Mouse (Mus musculus) E14TG2a.4 (cell line): ENCODE data around the gene Ubac2.

Experiments
- H3K27me3 ChIP-seq: 2 replicates; pipeline ENCODE4 v1.6.1; 2014; ENCODE audit warnings: low read length, control low read depth; ENCODE audit not compliant: insufficient read depth
- H3K36me3 ChIP-seq: 2 replicates; pipeline ENCODE4 v1.6.1; 2014; ENCODE audit warnings: low read length, control low read depth; ENCODE audit not compliant: insufficient read depth
- H3K4me1 ChIP-seq: replicated peaks from 2 replicates; pipeline ENCODE4 v1.6.1; 2014; ENCODE audit warnings: low read depth, low read length, control low read depth
- H3K4me3 ChIP-seq: replicated peaks from 2 replicates; pipeline ENCODE4 v1.5.1; 2014; ENCODE audit warnings: mild to moderate bottlenecking, low read length
- H3K9me3 ChIP-seq: 2 replicates; pipeline ENCODE4 v1.6.1; 2014; ENCODE audit warnings: low read length, control low read depth
- CTCF ChIP-seq: conservative IDR thresholded peaks from 2 replicates; pipeline ENCODE4 v1.5.1; 2014; ENCODE audit warnings: low read length
- NANOG ChIP-seq: IDR thresholded peaks from 2 replicates; pipeline ENCODE4 v1.6.1; 2014; ENCODE audit warnings: borderline replicate concordance, low read length, mixed read lengths
- POU5F1 ChIP-seq: IDR thresholded peaks from 2 replicates; pipeline ENCODE4 v1.6.1; 2014; ENCODE audit warnings: low read length, borderline replicate concordance

Ubac2 gene

GRCm38 (mm10) chr14:121909868-121910267 is 31.4 kb downstream of the Ubac2 start:
- no peak overlapping the region for H3K4me3 ChIP-seq
- H3K36me3 ChIP-seq = peaks cover 70% of the 10 kb centered on the region
- no peaks in the 10 kb centered on the region for H3K9me3 ChIP-seq
- 0 out of 2 replicates have a peak, but pooled peaks cover 2% of the 10 kb centered on the region for H3K4me1 ChIP-seq
- TF ChIP-seq CTCF (no peak), NANOG (no peak), POU5F1 (no peak)
- no peaks in the 10 kb centered on the region for H3K27me3 ChIP-seq

DNA sequence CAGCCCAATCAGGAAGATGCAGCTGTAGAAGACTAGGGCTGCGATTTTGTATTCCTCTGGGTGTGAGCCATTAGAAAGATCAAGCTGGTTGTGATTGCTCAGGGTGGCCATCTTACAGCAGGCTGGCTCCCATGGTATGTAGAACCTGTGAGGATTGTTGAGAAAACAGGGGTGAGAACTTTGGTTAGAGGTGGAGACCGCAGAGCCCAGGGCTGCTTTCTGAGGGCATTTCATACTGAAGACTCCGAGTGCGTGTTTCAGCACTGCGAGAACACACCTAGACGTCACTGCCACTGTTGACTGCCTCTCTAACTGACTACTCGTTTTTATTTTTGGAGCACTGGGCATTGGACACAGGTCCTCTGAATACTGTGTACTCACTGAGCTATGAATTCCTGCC is 34.1 kb downstream of the Ubac2 start:
- Histone ChIP-seq H3K36me3 (peaks cover 68% of the 10 kb centered on the region), H3K27me3 (no peaks in the 10 kb centered on the region), H3K4me1 (0 out of 2 replicates have a peak, but pooled peaks cover 2% of the 10 kb centered on the region), H3K9me3 (no peaks in the 10 kb centered on the region), H3K4me3 (no peak overlapping the region)
- TF ChIP-seq CTCF (no peak), POU5F1 (no peak)

GRCm38 (mm10) chr14:121915143-121915542 is 36.7 kb downstream of the Ubac2 start:
- Histone ChIP-seq H3K27me3 (no peaks in the 10 kb centered on the region), H3K36me3 (peaks cover 58% of the 10 kb centered on the region), H3K4me3 (no peak overlapping the region), H3K9me3 (no peaks in the 10 kb centered on the region), H3K4me1 (0 out of 2 replicates have a peak, but pooled peaks cover 2% of the 10 kb centered on the region)
- TF ChIP-seq NANOG (no peak), POU5F1 (no peak), CTCF (no peak)

GRCm38 (mm10) chr14:121915621-121916020 is 37.2 kb downstream of the Ubac2 start, which contains the start of gene Gpr18:
Gene Gpr18, minus strand, starts transcription at chr14:121915781.
- no peak within 1 kb of the TSS for H3K4me3 ChIP-seq
- peaks cover 60% of the 10 kb centered on the region for H3K36me3 ChIP-seq
- TF ChIP-seq NANOG (no peak), CTCF (no peak), POU5F1 (no peak)
- no peaks in the 10 kb centered on the region for H3K27me3 ChIP-seq
- H3K9me3 ChIP-seq = no peaks in the 10 kb centered on the region
- H3K4me1 ChIP-seq = 0 out of 2 replicates have a peak, but pooled peaks cover 2% of the 10 kb centered on the region

- H3K4me1 ChIP-seq = 0 out of 2 replicates have a peak, but pooled peaks cover 2% of the 10 kb centered on the region
- H3K27me3 ChIP-seq = no peaks in the 10 kb centered on the region
- peaks cover 58% of the 10 kb centered on the region for H3K36me3 ChIP-seq
- H3K4me3 ChIP-seq = no peak overlapping the region
- no peak for TF ChIP-seq NANOG
- no peak for TF ChIP-seq CTCF
- no peaks in the 10 kb centered on the region for H3K9me3 ChIP-seq
Measured at GRCm38 (mm10) chr14:121916311-121917094, 38.1 kb downstream of the Ubac2 start.

GRCm38 (mm10) chr14:121918266-121918665 is 39.8 kb downstream of the Ubac2 start:
- Histone ChIP-seq H3K27me3 (no peaks in the 10 kb centered on the region), H3K36me3 (peaks cover 51% of the 10 kb centered on the region), H3K4me3 (no peak overlapping the region), H3K9me3 (no peaks in the 10 kb centered on the region), H3K4me1 (0 out of 2 replicates have a peak, but pooled peaks cover 2% of the 10 kb centered on the region)
- no peak for TF ChIP-seq NANOG
- no peak for TF ChIP-seq CTCF
- TF ChIP-seq POU5F1 = no peak

DNA sequence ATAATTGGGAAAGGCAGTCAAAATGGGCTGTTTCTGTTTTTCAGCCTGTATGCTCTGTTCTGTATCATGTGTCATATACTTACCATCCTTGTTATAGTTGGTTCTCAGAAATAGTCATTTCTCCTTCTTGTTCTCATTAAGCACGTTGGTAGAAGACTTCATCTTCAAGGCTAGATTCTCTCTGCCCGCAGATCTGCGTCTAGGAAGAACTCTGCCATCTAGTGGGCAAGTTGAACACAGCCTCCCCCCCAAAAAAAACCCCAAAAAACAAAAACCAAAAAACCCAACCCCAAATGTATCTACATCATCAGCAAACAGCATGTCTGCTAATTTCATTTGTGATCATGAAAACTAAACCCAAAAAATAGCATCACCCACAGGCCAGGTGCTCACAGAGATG is 41.3 kb downstream of the Ubac2 start:
- Histone ChIP-seq H3K4me3 (no peak overlapping the region), H3K27me3 (no peaks in the 10 kb centered on the region), H3K4me1 (no peaks in the 10 kb centered on the region), H3K36me3 (peaks cover 59% of the 10 kb centered on the region), H3K9me3 (no peaks in the 10 kb centered on the region)
- TF ChIP-seq CTCF (peak; percentile 61), NANOG (no peak)

DNA sequence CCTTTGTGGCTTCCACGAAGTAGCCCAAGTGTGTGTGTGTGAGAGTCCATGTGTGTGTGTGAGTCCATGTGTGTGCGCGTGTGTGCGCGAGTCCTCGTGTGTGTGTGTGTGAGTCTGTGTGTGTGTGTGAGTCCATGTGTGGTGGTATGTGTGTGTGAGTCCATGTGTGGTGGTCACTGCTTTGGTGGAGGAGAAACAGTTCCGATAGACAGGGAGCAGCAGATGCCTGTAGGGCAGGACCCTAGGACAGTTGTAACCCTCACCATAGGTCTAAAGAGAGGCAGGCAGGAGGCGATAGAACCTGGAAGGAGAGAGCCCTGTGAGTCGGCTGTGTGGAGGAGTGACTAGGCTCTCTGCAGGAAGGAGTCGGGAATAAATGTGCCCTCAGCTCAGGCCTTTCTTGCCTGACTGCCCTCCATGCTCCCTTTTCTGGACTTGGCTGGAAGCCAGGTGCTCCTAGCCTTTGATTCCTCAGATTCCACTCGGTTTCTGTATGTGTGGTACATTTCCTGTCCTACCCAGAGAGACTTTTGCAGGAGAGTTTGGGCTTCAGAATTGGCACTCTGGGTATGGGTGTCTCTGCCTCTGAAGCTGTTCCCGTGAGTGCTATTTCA is 42.2 kb downstream of the Ubac2 start:
- Histone ChIP-seq H3K4me3 (no peak overlapping the region), H3K36me3 (peaks cover 55% of the 10 kb centered on the region), H3K9me3 (no peaks in the 10 kb centered on the region), H3K4me1 (no peaks in the 10 kb centered on the region), H3K27me3 (no peaks in the 10 kb centered on the region)
- no peak for TF ChIP-seq CTCF
- TF ChIP-seq POU5F1 = no peak
- no peak for TF ChIP-seq NANOG
